Mouse (Mus musculus) right cerebral cortex, postnatal 25 days (tissue): ENCODE data around the gene Gmds.

Experiments used
- DNase-seq: peaks from one replicate; pipeline ENCODE4 v3.0.0; 2022

Gmds gene

GRCm38 (mm10) chr13:31929299-31929698 is 409.2 kb downstream of the Gmds start:
- no peak for DNase-seq

GRCm38 (mm10) chr13:31926599-31926998 is 411.9 kb downstream of the Gmds start:
- peak; percentile 50 for DNase-seq

DNA sequence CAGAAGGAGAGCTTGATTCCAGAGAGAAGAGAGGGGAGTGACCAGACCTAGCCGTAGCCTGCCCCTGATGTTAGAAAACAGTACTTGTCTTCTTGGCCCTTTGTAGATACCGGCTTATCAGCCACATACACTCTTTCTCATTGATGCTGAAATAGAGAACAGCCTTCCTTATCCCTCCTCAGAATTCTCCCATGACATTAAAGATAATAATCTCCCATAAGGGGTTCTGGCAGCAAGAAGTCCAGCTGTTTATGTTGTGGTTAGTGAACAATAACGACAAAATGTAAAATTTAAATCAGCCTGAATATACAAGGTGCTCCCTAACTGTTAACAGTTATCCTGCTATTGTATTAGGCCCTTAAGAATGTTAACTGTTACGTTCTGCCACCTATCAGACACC is 414.0 kb downstream of the Gmds start:
- DNase-seq: no peak

GRCm38 (mm10) chr13:31919716-31920115 is 418.8 kb downstream of the Gmds start:
- DNase-seq: no peak

DNA sequence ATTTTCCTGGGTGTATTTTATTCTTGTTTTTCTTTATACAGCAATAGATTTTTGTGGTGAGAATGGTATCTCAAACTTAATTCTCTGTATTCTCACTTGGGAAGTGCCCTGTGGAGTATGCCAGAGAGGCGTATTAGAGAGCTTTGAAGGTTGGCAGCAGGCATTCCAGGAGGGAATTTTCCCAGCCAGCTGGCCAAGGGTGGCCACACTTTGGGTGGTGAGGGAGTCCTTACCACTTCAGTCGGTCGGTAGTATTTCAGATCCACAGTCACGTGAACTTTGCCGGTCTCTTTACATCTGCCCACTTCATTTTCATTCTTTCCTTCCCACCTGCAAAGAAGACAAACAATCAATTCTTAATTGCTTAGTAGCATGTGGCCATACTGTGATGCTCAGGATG is 421.2 kb downstream of the Gmds start:
- no peak for DNase-seq

- no peak for DNase-seq
These were observed 422.8 kb downstream of the Gmds start for GRCm38 (mm10) chr13:31915748-31916147.

- no peak for DNase-seq
These were observed 423.5 kb downstream of the Gmds start for GRCm38 (mm10) chr13:31914901-31915587.

- DNase-seq: no peak
These were observed 426.6 kb downstream of the Gmds start for GRCm38 (mm10) chr13:31911956-31912355.

- no peak for DNase-seq
These were observed 427.2 kb downstream of the Gmds start for GRCm38 (mm10) chr13:31911362-31911761.

DNA sequence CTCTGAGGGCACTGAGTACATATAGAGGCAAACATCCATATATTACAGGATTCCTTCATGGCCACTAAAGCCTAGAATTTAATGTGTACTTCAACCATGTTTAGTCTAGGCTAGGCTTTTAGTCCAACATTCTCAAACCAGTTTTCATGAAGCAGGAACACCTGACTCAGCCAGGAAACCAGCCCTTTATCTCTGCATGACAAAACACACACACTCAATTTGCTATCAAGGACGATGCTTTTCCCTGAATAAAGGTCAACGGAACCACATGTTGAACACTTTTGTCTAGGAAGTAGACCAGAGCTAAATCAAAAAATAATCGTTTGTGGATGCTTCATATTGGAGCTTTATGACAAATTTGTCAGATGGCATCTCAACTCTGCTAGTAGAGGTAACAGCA is 429.5 kb downstream of the Gmds start:
- DNase-seq: no peak

DNA sequence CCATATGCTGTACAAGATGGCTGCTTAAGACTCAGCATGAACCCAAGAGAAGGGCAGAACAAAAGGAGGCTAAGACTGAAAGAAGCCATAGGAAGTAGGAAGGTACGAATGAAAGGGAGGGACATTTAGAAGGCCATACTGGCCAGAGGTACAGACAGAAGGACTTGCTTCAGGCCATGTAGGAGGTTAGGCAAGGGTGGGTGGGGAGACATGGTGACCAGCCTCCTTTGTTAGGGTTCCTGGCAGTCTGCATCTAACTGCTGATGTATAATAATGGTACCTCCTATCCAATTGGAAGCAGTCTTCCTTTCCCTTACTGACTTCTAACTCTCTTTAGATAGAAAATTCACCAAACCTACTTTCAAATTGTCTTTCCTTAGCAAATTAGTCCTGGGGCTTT is 432.0 kb downstream of the Gmds start:
- no peak for DNase-seq

DNA sequence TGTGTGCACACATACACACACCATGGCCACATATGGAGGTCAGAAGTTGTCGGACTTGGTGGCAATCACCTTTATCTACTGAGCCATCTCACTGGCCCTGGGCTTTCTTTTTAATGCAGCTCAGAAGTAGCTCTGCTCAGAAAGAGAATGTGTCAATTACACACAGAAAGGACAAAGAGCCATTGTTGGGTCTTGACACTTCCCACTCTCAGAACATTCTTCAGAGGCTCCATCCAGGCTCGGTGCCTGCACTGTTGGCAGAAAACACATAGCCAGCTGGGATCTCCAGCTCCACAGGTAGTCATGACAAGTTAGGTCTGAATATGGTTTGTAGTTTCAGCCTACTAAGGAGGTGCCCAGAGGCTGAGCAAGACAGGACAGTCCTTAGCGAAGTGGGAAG is 438.3 kb downstream of the Gmds start:
- no peak for DNase-seq

DNA sequence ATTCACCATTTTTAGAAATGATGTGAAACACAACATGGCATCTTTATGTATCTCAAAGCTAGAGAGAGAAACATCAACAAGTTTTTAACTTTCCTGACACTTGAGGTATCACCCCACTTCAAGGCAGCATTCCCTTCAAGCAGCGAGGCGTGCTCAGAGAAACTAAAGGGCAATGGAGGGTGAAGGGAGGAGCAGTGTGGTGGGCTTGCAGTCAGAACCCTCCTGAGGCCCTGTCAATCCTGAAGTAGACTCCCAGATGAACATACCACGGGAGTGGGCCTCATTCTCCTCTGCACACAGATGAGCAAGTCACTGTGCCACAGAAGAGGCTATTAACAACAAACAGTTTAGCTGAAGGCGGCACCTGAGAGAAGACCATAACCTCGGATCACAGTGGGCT is 439.1 kb downstream of the Gmds start:
- no peak for DNase-seq

DNA sequence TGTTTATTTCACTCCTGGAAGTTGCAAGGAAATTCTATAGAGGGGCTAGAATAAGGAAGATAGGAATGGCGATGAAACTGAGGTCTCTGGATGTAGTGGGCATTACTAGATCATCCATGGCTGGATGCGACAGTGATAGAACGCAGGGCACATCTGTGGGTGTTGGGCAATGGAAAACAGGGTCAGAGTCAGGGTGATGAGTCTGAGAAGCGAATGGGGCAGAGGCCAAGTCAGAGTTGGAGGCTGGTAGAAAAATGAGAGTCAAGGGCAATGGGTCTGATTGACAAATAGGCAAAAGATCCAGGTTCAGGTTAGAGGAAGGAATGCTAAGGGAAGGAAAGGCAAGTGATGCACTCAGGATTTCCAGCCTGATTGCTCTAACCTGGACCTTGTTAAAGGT is 441.0 kb downstream of the Gmds start:
- DNase-seq: no peak

- DNase-seq: no peak
These were observed 444.0 kb downstream of the Gmds start for GRCm38 (mm10) chr13:31894511-31894910.

- no peak for DNase-seq
These were observed 445.5 kb downstream of the Gmds start for GRCm38 (mm10) chr13:31892913-31893514.

DNA sequence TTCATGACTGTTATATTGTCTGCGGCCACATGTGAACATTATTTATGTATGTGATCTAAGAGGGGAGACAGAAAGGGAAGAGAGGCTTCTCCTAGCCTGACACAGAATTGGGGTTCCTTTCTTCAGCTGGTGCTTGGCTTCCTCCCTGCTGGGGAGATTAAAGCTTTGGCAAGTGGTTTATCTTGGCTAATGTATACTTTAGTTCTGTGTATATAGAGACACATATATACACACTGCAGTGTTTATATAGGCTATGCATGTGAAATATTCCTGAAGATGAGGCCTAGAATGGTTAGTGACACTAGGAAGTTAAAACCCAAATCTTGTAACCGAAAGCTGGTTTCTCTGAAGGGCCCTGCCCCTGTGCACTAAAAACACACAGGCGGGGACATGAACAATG is 450.0 kb downstream of the Gmds start:
- DNase-seq: no peak

DNA sequence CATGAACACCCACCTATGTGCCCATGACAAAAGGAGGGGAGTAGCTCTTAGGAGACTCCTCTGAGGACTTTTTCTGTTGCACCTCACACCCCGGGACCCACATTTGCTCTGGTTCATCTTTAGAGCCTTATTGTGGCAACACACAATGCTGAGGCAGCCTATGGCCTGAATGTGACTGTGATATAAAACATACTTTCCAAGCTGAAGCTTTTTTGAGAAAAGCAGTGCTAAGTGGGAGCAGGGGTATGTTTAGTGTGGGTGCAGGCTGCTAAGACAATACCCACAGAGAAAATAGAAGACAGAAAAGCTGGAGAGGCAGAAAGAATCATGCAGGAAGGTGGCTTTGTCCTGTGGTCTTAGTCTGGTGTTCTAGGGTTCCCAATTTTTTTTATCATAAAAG is 452.8 kb downstream of the Gmds start:
- no peak for DNase-seq

DNA sequence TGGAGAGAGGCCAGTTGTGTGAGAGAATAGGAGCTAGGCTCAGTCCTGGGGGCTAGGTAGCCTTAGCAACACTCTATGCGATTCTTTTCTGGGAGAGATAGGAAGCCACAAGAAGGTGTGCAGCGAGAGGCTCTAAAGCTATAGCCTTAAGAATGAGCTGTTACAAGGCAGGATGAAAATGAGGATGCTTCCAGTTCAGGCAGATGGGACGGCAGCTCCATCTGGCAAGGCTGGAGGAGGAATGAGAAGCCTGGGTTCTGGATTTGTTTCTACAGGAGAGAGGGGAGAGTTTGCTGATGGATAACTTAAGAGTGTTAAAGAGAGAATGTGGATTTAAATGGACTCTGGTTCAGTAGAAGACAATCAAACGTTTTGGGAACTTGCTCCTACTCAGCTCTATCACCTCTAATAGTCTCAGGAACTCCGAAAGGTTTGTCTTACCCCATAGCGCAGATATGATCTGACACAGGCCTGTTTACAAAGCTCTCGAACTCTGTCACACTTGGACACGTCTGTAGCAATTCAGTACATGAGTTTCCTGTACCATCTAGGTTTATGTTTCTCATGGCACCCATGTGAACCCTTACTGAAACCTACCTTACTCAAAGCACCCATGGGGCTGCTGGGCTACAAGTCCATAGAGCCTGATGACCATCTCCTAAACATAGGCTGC is 459.6 kb downstream of the Gmds start:
- DNase-seq: peak; percentile 40

DNA sequence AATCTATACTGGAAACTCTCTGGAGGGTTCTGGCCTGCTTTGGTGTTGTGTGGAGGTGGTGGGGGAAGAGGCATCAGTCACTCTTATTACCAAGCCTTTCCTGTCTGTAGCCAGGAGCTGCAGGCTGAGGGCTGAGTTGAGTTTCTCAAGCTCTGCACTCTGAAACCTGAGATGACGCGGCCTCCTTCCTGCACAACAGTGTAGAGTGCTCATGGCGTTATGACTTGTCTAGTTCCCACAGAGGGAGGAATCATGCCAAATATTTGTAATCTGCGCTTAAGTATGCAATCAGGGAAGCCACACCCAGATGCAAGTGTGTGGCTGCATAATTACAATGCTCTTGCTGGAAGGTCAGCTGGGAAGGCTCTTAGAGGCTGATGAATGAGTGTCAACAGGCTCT is 461.5 kb downstream of the Gmds start:
- no peak for DNase-seq

DNA sequence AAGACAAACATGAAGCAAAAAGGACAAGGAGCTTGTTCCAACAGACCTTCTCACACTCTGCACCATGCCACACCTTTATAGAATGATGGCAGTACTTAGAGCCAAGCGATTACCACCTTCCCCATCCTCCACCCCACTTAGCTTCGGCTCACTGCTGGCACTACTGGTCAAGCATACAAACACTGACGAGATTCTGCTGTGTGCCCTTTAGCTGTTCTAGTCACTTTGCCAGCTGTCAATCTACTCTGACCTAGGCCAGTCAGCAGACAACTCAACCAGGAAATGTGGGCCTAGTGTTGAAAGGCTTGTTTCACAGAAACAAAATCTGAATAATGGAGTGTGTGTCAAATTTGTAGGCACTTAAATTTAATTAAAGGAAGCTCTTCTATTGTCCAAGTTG is 464.1 kb downstream of the Gmds start:
- no peak for DNase-seq

GRCm38 (mm10) chr13:31873269-31873668 is 465.3 kb downstream of the Gmds start:
- no peak for DNase-seq

DNA sequence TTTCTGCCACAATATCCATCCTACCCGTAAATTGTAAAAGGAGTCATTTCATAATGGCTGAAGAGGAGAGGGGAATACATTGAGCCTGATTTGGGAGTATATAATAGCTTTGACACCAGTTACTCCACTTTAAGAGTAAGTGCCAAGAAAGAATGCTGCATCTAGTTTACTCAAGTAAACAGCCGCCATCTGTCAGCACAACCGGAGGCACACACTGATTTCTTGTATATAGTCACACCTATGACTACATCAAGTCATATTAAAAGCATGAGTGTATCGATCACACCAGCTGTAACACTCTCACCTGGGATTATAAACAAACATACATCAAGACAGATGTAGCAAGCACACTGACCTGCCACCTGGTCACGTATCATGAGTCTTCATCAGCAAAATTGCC is 473.8 kb downstream of the Gmds start:
- no peak for DNase-seq

DNA sequence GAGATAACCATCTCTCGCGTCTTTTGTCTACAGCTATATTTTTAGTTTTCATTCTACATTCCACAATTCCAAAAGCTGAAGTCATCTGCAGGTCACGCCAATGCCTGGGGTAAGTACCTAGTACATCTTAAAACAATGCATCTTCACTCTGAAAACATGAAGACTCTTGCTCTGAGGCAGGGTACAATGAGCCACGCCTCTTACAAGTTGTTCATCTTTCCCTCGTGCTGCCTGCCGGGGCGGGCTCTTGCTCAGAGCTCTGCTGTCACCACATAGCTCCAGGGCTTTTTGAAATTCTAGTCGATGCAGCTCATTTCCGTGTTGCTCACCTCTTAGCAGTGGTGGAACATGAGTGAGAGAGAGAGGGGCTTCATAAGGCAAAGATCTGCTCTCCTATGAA is 475.1 kb downstream of the Gmds start:
- DNase-seq: no peak

DNA sequence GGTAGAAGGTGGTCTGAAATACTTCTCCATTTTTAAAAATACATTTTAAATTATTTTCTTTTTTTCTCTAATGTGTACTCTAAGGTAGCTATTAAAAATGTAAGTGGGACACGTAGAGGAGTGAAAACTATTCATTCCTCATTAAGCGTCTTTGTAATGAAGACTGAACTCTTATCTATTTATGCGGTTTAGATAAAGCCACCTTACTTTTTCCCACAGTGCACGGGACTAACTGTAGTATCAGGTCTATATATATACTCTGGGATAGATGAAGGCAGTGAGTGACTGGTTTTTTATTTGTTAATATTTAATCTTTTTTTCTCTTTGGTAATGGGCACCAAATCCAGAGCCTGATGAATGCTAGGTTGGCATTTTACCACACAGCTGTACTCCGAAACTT is 478.3 kb downstream of the Gmds start:
- DNase-seq: no peak
